Mouse (Mus musculus) liver, adult 2 months (tissue): ENCODE measurements around the gene C87436.

Experiments used
- CTCF ChIP-seq: fragments of 200-500 bp; IDR thresholded peaks from 2 replicates; pipeline ENCODE4 v1.5.1; 2011; ENCODE audit warnings: low read depth, low read length, control low read depth
- POLR2A ChIP-seq: fragments of 200-500 bp; IDR thresholded peaks from 2 replicates; pipeline ENCODE4 v1.6.1; 2011; ENCODE audit warnings: low read length, control low read depth; ENCODE audit not compliant: insufficient read depth; ENCODE audit errors: extremely low read depth

- TF ChIP-seq CTCF: no peak
- TF ChIP-seq POLR2A: no peak
Observed at GRCm38 (mm10) chr6:86495661-86496060, 57.5 kb downstream of the C87436 start.
